Comparison of ENCODE assay signal across 20 mouse cellular contexts in genomic region chr3:159143867-159144266, GRCm38 (mm10).
DNase-seq lines count a peak whose midpoint lies in the region; ATAC-seq and TF ChIP-seq lines count a peak whose summit lies in the region.
"Had no signal": no experiment of that assay in that cellular context is flagged by ENCODE, and none has a peak within 500 bp of the region (broad histone marks: within the 10 kb centered on the region; RNA-seq: fewer than 3 reads in every experiment).

No protein-coding gene starts in this region.

- 46% methylated on average over 2 of the region's 2 CpGs for WGBS in forebrain, embryonic 15.5 days
- 30% methylated on average over 2 of the region's 2 CpGs for WGBS in olfactory bulb, adult 2 months

- no peaks in the 10 kb centered on the region for H3K36me3 ChIP-seq in forebrain, embryonic 15.5 days
- H3K36me3 ChIP-seq: heart, embryonic 15.5 days; hindbrain, embryonic 12.5 days; limb, embryonic 15.5 days had no signal

- no peak for TF ChIP-seq POLR2A in olfactory bulb, adult 2 months (IDR thresholded peaks at IDR 0.05; ENCODE audit: insufficient read depth, low read depth, low read length)

- no peak for TF ChIP-seq CTCF in olfactory bulb, adult 2 months (IDR thresholded peaks at IDR 0.05; ENCODE audit: insufficient read depth, low read depth, low read length)

- H3K9me3 ChIP-seq in forebrain, embryonic 15.5 days = no peaks in the 10 kb centered on the region
- H3K9me3 ChIP-seq: heart, embryonic 15.5 days; hindbrain, embryonic 12.5 days; limb, embryonic 15.5 days had no signal

- no peak overlapping the region for H3K4me3 ChIP-seq in forebrain, embryonic 15.5 days
- no peak overlapping the region for H3K4me3 ChIP-seq in olfactory bulb, adult 2 months (ENCODE audit: insufficient read depth, low read depth, low read length)
- H3K4me3 ChIP-seq: heart, embryonic 15.5 days; hindbrain, embryonic 12.5 days; limb, embryonic 15.5 days had no signal

- no peak overlapping the region for H3K27ac ChIP-seq in forebrain, embryonic 15.5 days (replicated peaks)
- H3K27ac ChIP-seq in olfactory bulb, adult 2 months (ENCODE audit: insufficient read depth, low read depth, low read length) = peak overlapping the region; percentile 51; the same call in 1 of the 2 replicates
- H3K27ac ChIP-seq: heart, embryonic 15.5 days; hindbrain, embryonic 12.5 days; limb, embryonic 15.5 days had no signal

- no peaks in the 10 kb centered on the region for H3K4me1 ChIP-seq in forebrain, embryonic 15.5 days
- H3K4me1 ChIP-seq in olfactory bulb, adult 2 months (ENCODE audit: control insufficient read depth, insufficient read depth, low read length) = no peaks in the 10 kb centered on the region
- H3K4me1 ChIP-seq: heart, embryonic 15.5 days; hindbrain, embryonic 12.5 days; limb, embryonic 15.5 days had no signal

- no peak overlapping the region for H3K9ac ChIP-seq in forebrain, embryonic 15.5 days (replicated peaks)
- H3K9ac ChIP-seq: heart, embryonic 15.5 days; hindbrain, embryonic 12.5 days; limb, embryonic 15.5 days; liver, postnatal 0 days had no signal

- no peak for DNase-seq in frontal cortex, postnatal 25 days (ENCODE audit: low spot score in 2 of 2)
- DNase-seq in retina, embryonic 14.5 days (ENCODE audit: low spot score) = peak; percentile 37
- no peak for DNase-seq in retina, postnatal 1 day
- no peak for DNase-seq in cerebellum, adult 9-10 months
- DNase-seq in adrenal gland, adult 18-20 months (ENCODE audit: low spot score in 2 of 2) = no peak
- DNase-seq: cerebellum, adult 11-12 months; heart, adult 18-20 months; kidney, adult 11 months; kidney, postnatal 4 days; layer of hippocampus, postnatal 36 days; liver, postnatal 0 days; lung, postnatal 36 days; right cerebral cortex, postnatal 4 days; thymus, adult 18-20 months had no signal

- peak; percentile 85 for ATAC-seq in frontal cortex, adult (ENCODE audit: low TSS enrichment)
- peak; percentile 55; the same call in 1 of the 2 replicates for ATAC-seq in forebrain, embryonic 15.5 days (replicated peaks)
- ATAC-seq: liver, postnatal 0 days had no signal

- no peaks in the 10 kb centered on the region for H3K27me3 ChIP-seq in forebrain, embryonic 15.5 days
- H3K27me3 ChIP-seq: heart, embryonic 15.5 days; hindbrain, embryonic 12.5 days; limb, embryonic 15.5 days had no signal

- H3K4me2 ChIP-seq in forebrain, embryonic 15.5 days (replicated peaks) = no peak overlapping the region
- H3K4me2 ChIP-seq: heart, embryonic 15.5 days; hindbrain, embryonic 12.5 days; limb, embryonic 15.5 days had no signal
